Mouse (Mus musculus): Measurements from ENCODE around the gene Gm11563.

GRCm38 (mm10) chr11:99628138-99628537 lies 30.6 kb downstream of the Gm11563 start, which contains the start of gene Krtap4-1:
- no peak for TF ChIP-seq POLR2A (IDR thresholded peaks at IDR 0.05; ENCODE audit: insufficient read length, low read depth)
- TF ChIP-seq POLR2AphosphoS2 (IDR thresholded peaks at IDR 0.05; ENCODE audit: insufficient read length, low read depth) = no peak
- no peak for TF ChIP-seq MAX (IDR thresholded peaks at IDR 0.05; ENCODE audit: low read depth)
- no peak for TF ChIP-seq USF1 (IDR thresholded peaks at IDR 0.05; ENCODE audit: low read depth)
- no peak for TF ChIP-seq MYOD1 (IDR thresholded peaks at IDR 0.05; ENCODE audit: control insufficient read depth in 1 of 3, insufficient read length in 2 of 3, low read depth in 2 of 3)
- TF ChIP-seq TCF3 (IDR thresholded peaks at IDR 0.05; ENCODE audit: insufficient read length, low read depth) = no peak
- TF ChIP-seq TCF12 (IDR thresholded peaks at IDR 0.05; ENCODE audit: insufficient read depth, poor library complexity, severe bottlenecking) = no peak
- TF ChIP-seq E2F4 (IDR thresholded peaks at IDR 0.05; ENCODE audit: insufficient read depth) = no peak
- TF ChIP-seq SRF (IDR thresholded peaks at IDR 0.05; ENCODE audit: control insufficient read depth, insufficient read length, low read depth) = no peak
- no peak for TF ChIP-seq MYOG (IDR thresholded peaks at IDR 0.05; ENCODE audit: control insufficient read depth in 1 of 3, insufficient read depth in 1 of 3, insufficient read length in 2 of 3, low read depth in 2 of 3)
- TF ChIP-seq CEBPB (IDR thresholded peaks at IDR 0.05; ENCODE audit: insufficient read depth, poor library complexity, severe bottlenecking) = no peak
- TF ChIP-seq REST (IDR thresholded peaks at IDR 0.05; ENCODE audit: insufficient read depth, insufficient read length) = no peak
